Mouse (Mus musculus): ENCODE measurements at regions not wholly inside any gene's neighbourhood (a gene's known extent, or its start where the extent isn't known, plus 50 kb on each side); places are given as distances from the start of the nearest gene placed in this dataset.
A peak's percentile ranks its signal among the peaks of the same experiment; 100 is the strongest.

- ATAC-seq (ENCODE audit: insufficient read depth, low read depth) (peak; percentile 11; the same call in 1 of the 2 replicates), DNase-seq (ENCODE audit: low spot score) (no peak)
- Histone ChIP-seq H3K9me3 (replicated peaks; ENCODE audit: control insufficient read depth, low read length) (no peaks in the 10 kb centered on the region), H3K27ac (ENCODE audit: low read depth) (peak overlapping the region; percentile 49), H3K4me2 (ENCODE audit: low read depth, low read length) (no peak overlapping the region), H3K27me3 (ENCODE audit: control insufficient read depth, insufficient read depth, low read length) (no peaks in the 10 kb centered on the region), H3K9ac (replicated peaks; ENCODE audit: low read depth, low read length) (no peak overlapping the region), H3K36me3 (replicated peaks; ENCODE audit: control insufficient read depth, insufficient read depth, low read length) (no peaks in the 10 kb centered on the region), H3K4me3 (ENCODE audit: low read depth, low read length) (no peak overlapping the region), H3K4me1 (ENCODE audit: control insufficient read depth, insufficient read depth) (peaks cover 12% of the 10 kb centered on the region)
- TF ChIP-seq EP300 (IDR thresholded peaks at IDR 0.05; ENCODE audit: low read depth) (no peak), CTCF (IDR thresholded peaks at IDR 0.05; ENCODE audit: low read depth) (no peak)
- 48% methylated on average over 10 of the region's 10 CpGs for WGBS
Measured at GRCm38 (mm10) chr12:70727496-70728259, 97.6 kb upstream of the Frmd6 start.

- H3K4me1 ChIP-seq (ENCODE audit: control insufficient read depth, insufficient read depth): peaks cover 12% of the 10 kb centered on the region
- no peak for DNase-seq (ENCODE audit: low spot score)
- peak overlapping the region; percentile 49; the same call in 1 of the 2 replicates for H3K27ac ChIP-seq (ENCODE audit: low read depth)
- TF ChIP-seq EP300 (IDR thresholded peaks at IDR 0.05; ENCODE audit: low read depth) (no peak), CTCF (IDR thresholded peaks at IDR 0.05; ENCODE audit: low read depth) (no peak)
- no peaks in the 10 kb centered on the region for H3K27me3 ChIP-seq (ENCODE audit: control insufficient read depth, insufficient read depth, low read length)
- WGBS: 100% methylated on average over 1 of the region's 1 CpGs
- H3K4me3 ChIP-seq (ENCODE audit: low read depth, low read length): no peak overlapping the region
- no peak for ATAC-seq (ENCODE audit: insufficient read depth, low read depth)
- H3K9ac ChIP-seq (replicated peaks; ENCODE audit: low read depth, low read length): no peak overlapping the region
- no peaks in the 10 kb centered on the region for H3K36me3 ChIP-seq (replicated peaks; ENCODE audit: control insufficient read depth, insufficient read depth, low read length)
- no peaks in the 10 kb centered on the region for H3K9me3 ChIP-seq (replicated peaks; ENCODE audit: control insufficient read depth, low read length)
- no peak overlapping the region for H3K4me2 ChIP-seq (ENCODE audit: low read depth, low read length)
Measured at GRCm38 (mm10) chr12:70728407-70728806, 96.9 kb upstream of the Frmd6 start.

GRCm38 (mm10) chr12:70729961-70730360 is 95.4 kb upstream of the Frmd6 start:
- no peak for ATAC-seq (ENCODE audit: insufficient read depth, low read depth)
- no peaks in the 10 kb centered on the region for H3K36me3 ChIP-seq (replicated peaks; ENCODE audit: control insufficient read depth, insufficient read depth, low read length)
- 45% methylated on average over 6 of the region's 6 CpGs for WGBS
- no peak for DNase-seq (ENCODE audit: low spot score)
- H3K9me3 ChIP-seq (replicated peaks; ENCODE audit: control insufficient read depth, low read length): no peaks in the 10 kb centered on the region
- TF ChIP-seq CTCF (IDR thresholded peaks at IDR 0.05; ENCODE audit: low read depth) (no peak), EP300 (IDR thresholded peaks at IDR 0.05; ENCODE audit: low read depth) (no peak)
- no peak overlapping the region for H3K4me3 ChIP-seq (ENCODE audit: low read depth, low read length)
- no peak overlapping the region for H3K9ac ChIP-seq (replicated peaks; ENCODE audit: low read depth, low read length)
- H3K27me3 ChIP-seq (ENCODE audit: control insufficient read depth, insufficient read depth, low read length): no peaks in the 10 kb centered on the region
- peaks cover 12% of the 10 kb centered on the region for H3K4me1 ChIP-seq (ENCODE audit: control insufficient read depth, insufficient read depth)
- H3K4me2 ChIP-seq (ENCODE audit: low read depth, low read length): no peak overlapping the region
- no peak overlapping the region for H3K27ac ChIP-seq (ENCODE audit: low read depth)

GRCm38 (mm10) chr12:70731498-70731897 is 93.8 kb upstream of the Frmd6 start:
- Histone ChIP-seq H3K4me2 (ENCODE audit: low read depth, low read length) (no peak overlapping the region), H3K9me3 (replicated peaks; ENCODE audit: control insufficient read depth, low read length) (no peaks in the 10 kb centered on the region), H3K27ac (ENCODE audit: low read depth) (no peak overlapping the region), H3K27me3 (ENCODE audit: control insufficient read depth, insufficient read depth, low read length) (no peaks in the 10 kb centered on the region), H3K9ac (replicated peaks; ENCODE audit: low read depth, low read length) (no peak overlapping the region), H3K36me3 (replicated peaks; ENCODE audit: control insufficient read depth, insufficient read depth, low read length) (no peaks in the 10 kb centered on the region), H3K4me3 (ENCODE audit: low read depth, low read length) (no peak overlapping the region), H3K4me1 (ENCODE audit: control insufficient read depth, insufficient read depth) (peaks cover 12% of the 10 kb centered on the region)
- DNase-seq (ENCODE audit: low spot score): no peak
- 94% methylated on average over 6 of the region's 6 CpGs for WGBS
- TF ChIP-seq CTCF (IDR thresholded peaks at IDR 0.05; ENCODE audit: low read depth) (no peak), EP300 (IDR thresholded peaks at IDR 0.05; ENCODE audit: low read depth) (no peak)
- no peak for ATAC-seq (ENCODE audit: insufficient read depth, low read depth)

GRCm38 (mm10) chr12:70732591-70732990 is 92.7 kb upstream of the Frmd6 start:
- Histone ChIP-seq H3K4me2 (ENCODE audit: low read depth, low read length) (no peak overlapping the region), H3K36me3 (replicated peaks; ENCODE audit: control insufficient read depth, insufficient read depth, low read length) (no peaks in the 10 kb centered on the region), H3K4me1 (ENCODE audit: control insufficient read depth, insufficient read depth) (peaks cover 10% of the 10 kb centered on the region), H3K27me3 (ENCODE audit: control insufficient read depth, insufficient read depth, low read length) (no peaks in the 10 kb centered on the region), H3K4me3 (ENCODE audit: low read depth, low read length) (no peak overlapping the region), H3K9ac (replicated peaks; ENCODE audit: low read depth, low read length) (no peak overlapping the region), H3K27ac (ENCODE audit: low read depth) (no peak overlapping the region), H3K9me3 (replicated peaks; ENCODE audit: control insufficient read depth, low read length) (no peaks in the 10 kb centered on the region)
- ATAC-seq (ENCODE audit: insufficient read depth, low read depth): no peak
- DNase-seq (ENCODE audit: low spot score): no peak
- 73% methylated on average over 3 of the region's 3 CpGs for WGBS
- TF ChIP-seq EP300 (IDR thresholded peaks at IDR 0.05; ENCODE audit: low read depth): no peak
- TF ChIP-seq CTCF (IDR thresholded peaks at IDR 0.05; ENCODE audit: low read depth): no peak

- Histone ChIP-seq H3K4me3 (ENCODE audit: low read depth, low read length) (no peak overlapping the region), H3K27ac (ENCODE audit: low read depth) (no peak overlapping the region), H3K4me1 (ENCODE audit: control insufficient read depth, insufficient read depth) (no peaks in the 10 kb centered on the region), H3K36me3 (replicated peaks; ENCODE audit: control insufficient read depth, insufficient read depth, low read length) (no peaks in the 10 kb centered on the region), H3K9ac (replicated peaks; ENCODE audit: low read depth, low read length) (no peak overlapping the region), H3K9me3 (replicated peaks; ENCODE audit: control insufficient read depth, low read length) (no peaks in the 10 kb centered on the region), H3K27me3 (ENCODE audit: control insufficient read depth, insufficient read depth, low read length) (no peaks in the 10 kb centered on the region), H3K4me2 (ENCODE audit: low read depth, low read length) (no peak overlapping the region)
- no peak for DNase-seq (ENCODE audit: low spot score)
- no peak for ATAC-seq (ENCODE audit: insufficient read depth, low read depth)
- TF ChIP-seq CTCF (IDR thresholded peaks at IDR 0.05; ENCODE audit: low read depth): no peak
- no peak for TF ChIP-seq EP300 (IDR thresholded peaks at IDR 0.05; ENCODE audit: low read depth)
- WGBS: 73% methylated on average over 3 of the region's 3 CpGs
Measured at GRCm38 (mm10) chr12:70738554-70738953, 86.8 kb upstream of the Frmd6 start.
